Mouse (Mus musculus) forebrain, embryonic 14.5 days (tissue): ENCODE measurements around the gene Mafg. TPM values are rescaled to one million over a fixed set of nuclear protein-coding genes. Genes with fewer than 3 reads are reported as not detected.
A peak's percentile ranks its signal among the peaks of the same experiment; 100 is the strongest.
"Not testable (repeated sequence)": the region's sequence is repeated elsewhere in the genome, so short reads cannot be mapped to it uniquely, and the experiment has no call there.

Experiments
- ATAC-seq: fragments of 200-750 bp; cut with Nextera tagmentation; 2 replicates; pipeline ENCODE4 v1.8.0; 2017; ENCODE audit warnings: mild to moderate bottlenecking, moderate library complexity
- DNase-seq: peaks from one replicate; pipeline ENCODE4 v3.0.0-alpha.2; 2015; ENCODE audit warnings: low spot score
- H3K27ac ChIP-seq: fragments of 300-500 bp; sonication (generic); 2 replicates; pipeline ENCODE4 v1.5.1; 2014; ENCODE audit warnings: low read depth, mild to moderate bottlenecking, control low read depth, low read length, moderate library complexity
- H3K27me3 ChIP-seq: fragments of 300-500 bp; sonication (generic); replicated peaks from 2 replicates; pipeline ENCODE4 v1.6.1; 2014; ENCODE audit warnings: low read length, control low read depth, mixed read lengths; ENCODE audit not compliant: control insufficient read depth, insufficient read depth
- H3K36me3 ChIP-seq: fragments of 300-500 bp; sonication (generic); 2 replicates; pipeline ENCODE4 v1.6.1; 2014; ENCODE audit warnings: low read length, control low read depth; ENCODE audit not compliant: control insufficient read depth, insufficient read depth
- H3K4me1 ChIP-seq: fragments of 300-500 bp; sonication (generic); 2 replicates; pipeline ENCODE4 v1.6.1; 2014; ENCODE audit warnings: antibody characterized with exemption, low read length, control low read depth; ENCODE audit not compliant: control insufficient read depth, insufficient read depth
- H3K4me2 ChIP-seq: fragments of 300-500 bp; sonication (generic); 2 replicates; pipeline ENCODE4 v1.6.1; 2014; ENCODE audit warnings: mild to moderate bottlenecking, control low read depth, low read length
- H3K4me3 ChIP-seq: fragments of 300-500 bp; sonication (generic); 2 replicates; pipeline ENCODE4 v1.5.1; 2014; ENCODE audit warnings: low read depth, low read length, control low read depth
- H3K9ac ChIP-seq: fragments of 300-500 bp; sonication (generic); 2 replicates; pipeline ENCODE4 v1.6.1; 2014; ENCODE audit warnings: mild to moderate bottlenecking, low read length, control low read depth, moderate library complexity
- H3K9me3 ChIP-seq: fragments of 300-500 bp; sonication (generic); replicated peaks from 2 replicates; pipeline ENCODE4 v1.6.1; 2016; ENCODE audit warnings: low read length, control low read depth, mixed read lengths; ENCODE audit not compliant: control insufficient read depth
- WGBS: fragments of 180-500 bp; shearing (Covaris S2); extraction: QIAGEN DNeasy Blood & Tissue Kit; methylation state at CpG from one replicate; pipeline ENCODE4 v1.1.7; 2014; 5-methylcytosine and 5-hydroxymethylcytosine counted together
- polyA plus RNA-seq: library from polyadenylated mRNA; unstranded; fragments of >200 nt; fragmentation: Nextera tagmentation; extraction: Ambion mirVana; gene quantifications from 2 replicates; pipeline ENCODE4 v1.2.1, GENCODE M21; 2014

Gene Mafg
- polyA plus RNA-seq, 1 experiment from 2014 or later = 20.0 TPM

- peak; percentile 99 for ATAC-seq
- H3K9ac ChIP-seq = peak within 1 kb of the TSS; percentile 98
These were observed 35.0 kb downstream of the Mafg start, which contains the start of the genes Alyref and Anapc11 for GRCm38 (mm10) chr11:120598283-120598989. TSS of gene Alyref (minus strand) at chr11:120598365. TSS of gene Anapc11 (plus strand) at chr11:120598421.

DNA sequence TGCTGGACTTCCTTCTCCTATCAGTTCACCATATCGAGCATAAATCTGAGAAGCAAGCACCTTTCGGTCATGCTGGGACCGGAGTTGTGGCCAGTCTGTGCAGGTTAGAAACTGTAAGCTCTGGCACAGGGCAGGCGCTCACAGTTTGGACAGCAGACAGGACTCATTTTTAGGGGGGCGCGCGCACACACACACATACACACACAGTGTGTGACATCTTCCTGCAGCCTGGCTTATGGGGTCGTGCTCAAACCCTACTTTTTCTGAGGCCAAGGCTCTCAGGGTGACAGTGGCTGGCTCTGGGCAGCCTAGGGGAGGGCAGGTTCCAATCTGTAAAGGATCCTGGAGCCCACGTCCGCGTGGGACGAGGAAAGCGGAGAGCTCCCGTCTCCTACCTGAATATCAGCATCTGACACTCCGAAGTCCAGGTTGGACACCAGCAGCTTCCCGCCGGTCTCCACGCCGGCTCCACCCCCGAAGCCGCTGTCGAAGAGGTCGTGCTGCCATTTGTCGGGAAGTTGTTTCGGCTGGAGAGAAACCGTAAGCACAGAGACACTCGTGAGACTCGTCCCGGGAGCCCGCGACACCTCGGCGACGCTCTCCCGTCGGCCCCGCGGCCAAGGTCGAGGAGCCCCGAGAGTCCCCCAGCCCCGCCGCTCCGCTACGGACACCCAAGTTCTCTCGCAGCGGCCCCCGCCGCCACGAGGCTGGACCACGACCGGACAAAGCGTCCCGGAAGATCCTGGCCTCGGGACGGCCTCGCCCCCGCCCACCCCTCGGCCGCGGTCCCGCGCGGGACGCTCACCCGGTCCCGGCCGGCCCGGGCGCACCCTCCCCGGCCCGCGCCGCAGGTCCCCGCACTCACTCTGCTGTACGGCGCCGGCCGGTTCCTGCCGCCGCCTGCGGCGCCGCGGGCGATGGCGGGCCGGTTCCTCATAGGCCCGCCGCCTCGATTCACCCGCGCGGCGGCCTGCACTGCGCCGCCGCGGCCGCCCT, 35.9 kb downstream of the Mafg start:
- peak; percentile 65 for ATAC-seq
- Histone ChIP-seq H3K36me3 (peaks cover 58% of the 10 kb centered on the region), H3K4me1 (peaks cover 16% of the 10 kb centered on the region), H3K4me3 (peak overlapping the region; percentile 97), H3K9me3 (no peaks in the 10 kb centered on the region), H3K4me2 (peak overlapping the region; percentile 72), H3K27me3 (no peaks in the 10 kb centered on the region), H3K27ac (peak overlapping the region; percentile 86), H3K9ac (peak overlapping the region; percentile 98)
- no peak for DNase-seq
- 6% methylated on average over 77 of the region's 99 CpGs for WGBS

More at GRCm38 (mm10) chr11:120598283-120598989, 35.0 kb downstream of the Mafg start, which contains the start of the genes Alyref and Anapc11:
- peak within 1 kb of the TSS; percentile 87 for H3K4me2 ChIP-seq
- peak within 1 kb of the TSS; percentile 86 for H3K27ac ChIP-seq
- DNase-seq = peak; percentile 98
- under 1% methylated on average over 88 of the region's 88 CpGs for WGBS
- peaks cover 16% of the 10 kb centered on the region for H3K4me1 ChIP-seq
- H3K9me3 ChIP-seq = no peaks in the 10 kb centered on the region
- H3K27me3 ChIP-seq = no peaks in the 10 kb centered on the region
- peaks cover 58% of the 10 kb centered on the region for H3K36me3 ChIP-seq
- peak within 1 kb of the TSS; percentile 97 for H3K4me3 ChIP-seq

DNA sequence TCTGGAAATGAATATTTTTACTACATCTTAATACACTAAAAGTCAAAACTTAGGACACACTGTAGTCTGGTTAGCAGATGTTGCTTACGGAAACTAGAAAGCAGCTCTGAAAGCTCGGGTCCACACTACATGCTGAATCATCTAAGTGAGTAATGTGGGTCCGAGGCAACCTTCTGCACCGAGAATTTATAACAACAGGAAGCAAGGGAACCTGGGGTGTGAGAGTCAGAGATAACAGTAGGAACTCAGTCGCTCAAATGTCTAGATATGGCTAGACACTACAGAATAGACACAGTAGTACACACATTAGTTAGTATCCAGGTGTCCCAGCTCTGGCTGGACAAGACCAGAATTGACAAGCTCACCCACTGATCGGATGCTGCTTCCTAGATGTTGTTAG, 44.9 kb downstream of the Mafg start:
- Histone ChIP-seq H3K36me3 (peaks cover 89% of the 10 kb centered on the region), H3K4me1 (no peaks in the 10 kb centered on the region), H3K9me3 (no peaks in the 10 kb centered on the region), H3K4me3 (no peak overlapping the region), H3K4me2 (no peak overlapping the region), H3K9ac (no peak overlapping the region), H3K27ac (no peak overlapping the region), H3K27me3 (no peaks in the 10 kb centered on the region)
- WGBS = 97% methylated on average over 6 of the region's 6 CpGs
- DNase-seq = no peak
- no peak for ATAC-seq

DNA sequence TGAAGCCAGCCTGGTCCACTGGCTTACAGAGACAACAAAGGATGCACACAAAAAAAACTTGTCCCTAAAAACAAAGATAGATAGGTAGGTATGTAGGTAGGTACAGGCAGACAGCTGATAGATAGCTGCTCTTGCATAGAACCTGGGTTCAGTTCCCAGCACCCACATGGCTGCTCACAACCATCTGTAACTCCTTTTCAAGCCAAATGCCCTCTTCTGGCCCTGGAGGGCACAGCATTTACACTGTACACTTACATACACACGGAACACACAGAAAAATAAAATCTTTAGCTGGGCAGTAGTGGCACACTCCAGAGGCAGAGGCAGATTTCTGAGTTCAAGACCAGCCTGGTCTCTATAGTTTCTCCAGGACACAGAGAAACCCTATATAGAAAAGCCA, 49.5 kb downstream of the Mafg start:
- Histone ChIP-seq H3K9me3 (no peaks in the 10 kb centered on the region), H3K4me3 (no peak overlapping the region), H3K4me2 (no peak overlapping the region), H3K27ac (no peak overlapping the region), H3K27me3 (no peaks in the 10 kb centered on the region), H3K4me1 (peaks cover 10% of the 10 kb centered on the region), H3K9ac (no peak overlapping the region), H3K36me3 (peaks cover 55% of the 10 kb centered on the region)
- ATAC-seq (no peak), DNase-seq (no peak)
- 97% methylated on average over 1 of the region's 1 CpGs for WGBS

GRCm38 (mm10) chr11:120582982-120583293, 50.5 kb downstream of the Mafg start:
- not testable (repeated sequence) for H3K27me3 ChIP-seq, H3K9ac ChIP-seq, H3K4me1 ChIP-seq, ATAC-seq, H3K27ac ChIP-seq, H3K9me3 ChIP-seq, H3K4me3 ChIP-seq, DNase-seq, H3K4me2 ChIP-seq
- H3K36me3 ChIP-seq = peaks cover 55% of the 10 kb centered on the region
- 92% methylated on average over 2 of the region's 2 CpGs for WGBS

- 75% methylated on average over 8 of the region's 8 CpGs for WGBS
- H3K4me3 ChIP-seq = peak overlapping the region; percentile 89
- H3K4me2 ChIP-seq = peak overlapping the region; percentile 85
- no peak for ATAC-seq
- peak overlapping the region; percentile 95 for H3K27ac ChIP-seq
- no peaks in the 10 kb centered on the region for H3K27me3 ChIP-seq
- H3K9me3 ChIP-seq = no peaks in the 10 kb centered on the region
- peak; percentile 24 for DNase-seq
- peak overlapping the region; percentile 95 for H3K9ac ChIP-seq
- peaks cover 55% of the 10 kb centered on the region for H3K36me3 ChIP-seq
- peaks cover 10% of the 10 kb centered on the region for H3K4me1 ChIP-seq
These were observed 51.0 kb downstream of the Mafg start for GRCm38 (mm10) chr11:120582268-120582981.

DNA sequence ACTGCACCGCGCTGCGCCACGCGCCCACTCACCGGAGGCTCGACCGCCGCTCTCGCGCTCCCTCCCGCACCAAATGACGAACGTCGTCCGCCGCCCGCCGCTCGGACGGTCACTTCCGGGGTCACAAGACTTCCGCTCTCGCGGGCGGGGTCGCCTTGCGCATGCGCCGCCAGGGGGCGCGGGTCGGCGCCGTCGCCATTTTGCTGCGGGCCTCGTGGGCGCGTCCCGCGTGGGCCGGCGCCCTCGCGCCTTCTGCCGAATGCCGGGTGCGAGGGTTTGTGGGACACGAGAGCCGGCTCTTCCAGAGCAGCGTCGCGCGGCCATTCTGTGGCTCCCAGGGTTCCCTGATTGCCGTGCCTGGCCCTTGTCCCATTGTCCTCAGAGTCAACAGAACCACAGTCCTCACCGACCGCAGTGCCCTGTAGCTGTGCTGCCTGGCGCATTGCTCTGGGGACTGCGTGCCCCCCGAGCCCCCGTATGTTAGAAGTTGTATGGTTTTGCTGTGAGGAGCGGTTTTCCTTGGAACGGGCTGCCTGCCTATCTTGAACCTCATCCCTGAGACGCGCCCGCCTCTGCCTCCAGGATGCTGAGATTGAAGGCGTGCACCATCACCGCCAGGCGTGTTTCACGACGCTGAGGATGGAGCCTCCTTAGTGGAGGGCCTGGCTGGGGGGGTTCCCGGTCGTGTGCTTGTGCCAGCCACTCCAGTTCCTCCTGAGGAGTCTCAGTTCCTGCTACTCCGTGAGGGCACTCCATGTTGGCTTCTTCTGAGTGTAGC, 51.7 kb downstream of the Mafg start, which contains the start of gene Arhgdia:
Arhgdia (minus strand) TSS at position 135 of the 778 bp plus-strand sequence.
- peak; percentile 90 for DNase-seq
- peak; percentile 65 for ATAC-seq
- WGBS = 6% methylated on average over 62 of the region's 75 CpGs

DNA sequence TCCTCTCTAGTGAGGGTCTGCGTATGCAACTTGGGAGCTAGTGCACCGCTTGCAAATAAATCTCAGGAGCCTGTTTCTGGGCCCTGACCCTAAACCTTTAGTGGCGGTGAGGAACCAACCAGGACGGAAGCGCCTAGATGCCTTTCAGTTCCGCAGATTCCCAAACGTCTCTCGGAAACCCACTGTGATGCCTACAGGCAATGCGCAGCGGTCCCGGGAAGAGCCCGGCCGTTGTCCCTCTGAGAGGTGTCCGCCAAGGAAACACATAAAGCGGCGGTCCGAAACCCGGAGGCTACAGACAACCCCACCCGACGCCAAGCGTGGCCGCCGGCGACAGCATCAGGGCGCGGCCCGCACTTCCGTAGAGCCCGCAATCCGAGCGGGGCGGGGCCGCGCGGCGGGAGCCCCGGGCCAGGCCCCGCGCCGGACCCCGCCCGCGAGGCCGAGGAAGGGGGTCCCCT, 52.5 kb downstream of the Mafg start:
- DNase-seq = peak; percentile 34
- Histone ChIP-seq H3K27ac (peak overlapping the region; percentile 95), H3K9me3 (no peaks in the 10 kb centered on the region), H3K4me2 (peak overlapping the region; percentile 85), H3K36me3 (peaks cover 43% of the 10 kb centered on the region), H3K4me3 (peak overlapping the region; percentile 89), H3K27me3 (no peaks in the 10 kb centered on the region), H3K4me1 (peaks cover 10% of the 10 kb centered on the region), H3K9ac (peak overlapping the region; percentile 95)
- under 1% methylated on average over 44 of the region's 44 CpGs for WGBS
- ATAC-seq = peak; percentile 50

More for the DNA sequence above, 51.7 kb downstream of the Mafg start, which contains the start of gene Arhgdia:
- H3K4me2 ChIP-seq = peak within 1 kb of the TSS; percentile 85
- peaks cover 10% of the 10 kb centered on the region for H3K4me1 ChIP-seq
- peaks cover 51% of the 10 kb centered on the region for H3K36me3 ChIP-seq
- no peaks in the 10 kb centered on the region for H3K27me3 ChIP-seq
- H3K9me3 ChIP-seq = no peaks in the 10 kb centered on the region
- H3K4me3 ChIP-seq = peak within 1 kb of the TSS; percentile 89
- peak within 1 kb of the TSS; percentile 95 for H3K27ac ChIP-seq
- peak within 1 kb of the TSS; percentile 95 for H3K9ac ChIP-seq
